Comparison of ENCODE assay signal across 2 mouse cellular contexts in the genomic region with DNA sequence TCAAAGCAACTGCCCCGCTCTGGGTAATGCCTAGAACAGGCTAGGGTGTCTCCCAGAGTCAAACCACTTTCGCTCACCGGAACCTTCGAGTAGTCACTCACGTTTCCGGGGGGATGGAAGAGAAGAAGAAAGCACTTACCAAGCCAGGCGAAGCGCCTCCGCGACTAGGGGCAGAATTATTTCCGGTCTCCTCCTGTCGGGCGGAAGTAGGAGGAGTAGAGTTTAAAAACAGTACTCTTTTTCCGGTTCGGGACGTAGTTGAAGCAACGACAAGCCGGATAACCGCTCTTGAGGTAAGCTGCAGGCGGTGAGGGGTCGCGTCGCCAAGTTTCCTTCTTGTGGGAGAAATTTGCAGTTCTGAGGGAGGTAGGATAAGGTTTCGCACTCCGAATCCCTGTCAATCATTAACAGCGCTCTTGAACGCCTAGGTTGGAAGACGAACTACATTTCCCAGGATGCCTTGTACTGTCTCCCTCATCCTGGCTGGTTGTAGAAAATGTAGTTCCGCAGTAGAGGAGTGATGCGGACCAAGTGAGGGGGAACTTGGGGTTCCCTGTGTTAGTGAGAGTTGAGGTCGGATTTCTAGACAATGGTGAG.
TF ChIP-seq lines count a peak whose summit lies in the region.

A gene (plus strand): TSS at position 191 of the 597 bp plus-strand sequence.
A gene (minus strand): TSS at position 439 of the 597 bp plus-strand sequence.

TF ChIP-seq in C2C12, 6 proteins besides CTCF, POLR2A, EP300 and RAD21 (continued from another document):
- no peak for TF ChIP-seq CEBPB (IDR thresholded peaks at IDR 0.05; ENCODE audit: low read depth)

TF ChIP-seq in myocyte, 11 proteins besides CTCF, POLR2A, EP300 and RAD21 (continued from another document):
- TF ChIP-seq TCF3 (IDR thresholded peaks at IDR 0.05; ENCODE audit: insufficient read length, low read depth) (no peak), SRF (IDR thresholded peaks at IDR 0.05; ENCODE audit: control insufficient read depth, insufficient read length, low read depth) (peak; percentile 48), REST (IDR thresholded peaks at IDR 0.05; ENCODE audit: insufficient read depth, insufficient read length) (no peak), MAX (IDR thresholded peaks at IDR 0.05; ENCODE audit: low read depth) (no peak), E2F4 (IDR thresholded peaks at IDR 0.05; ENCODE audit: insufficient read depth) (no peak)
